Mouse (Mus musculus): Measurements from ENCODE around the gene Adra1d. TPM values are rescaled to one million over a fixed set of nuclear protein-coding genes. Genes with fewer than 3 reads are reported as not detected.

Adra1d gene
- not detected in 2 replicates for total RNA-seq (2017)

DNA sequence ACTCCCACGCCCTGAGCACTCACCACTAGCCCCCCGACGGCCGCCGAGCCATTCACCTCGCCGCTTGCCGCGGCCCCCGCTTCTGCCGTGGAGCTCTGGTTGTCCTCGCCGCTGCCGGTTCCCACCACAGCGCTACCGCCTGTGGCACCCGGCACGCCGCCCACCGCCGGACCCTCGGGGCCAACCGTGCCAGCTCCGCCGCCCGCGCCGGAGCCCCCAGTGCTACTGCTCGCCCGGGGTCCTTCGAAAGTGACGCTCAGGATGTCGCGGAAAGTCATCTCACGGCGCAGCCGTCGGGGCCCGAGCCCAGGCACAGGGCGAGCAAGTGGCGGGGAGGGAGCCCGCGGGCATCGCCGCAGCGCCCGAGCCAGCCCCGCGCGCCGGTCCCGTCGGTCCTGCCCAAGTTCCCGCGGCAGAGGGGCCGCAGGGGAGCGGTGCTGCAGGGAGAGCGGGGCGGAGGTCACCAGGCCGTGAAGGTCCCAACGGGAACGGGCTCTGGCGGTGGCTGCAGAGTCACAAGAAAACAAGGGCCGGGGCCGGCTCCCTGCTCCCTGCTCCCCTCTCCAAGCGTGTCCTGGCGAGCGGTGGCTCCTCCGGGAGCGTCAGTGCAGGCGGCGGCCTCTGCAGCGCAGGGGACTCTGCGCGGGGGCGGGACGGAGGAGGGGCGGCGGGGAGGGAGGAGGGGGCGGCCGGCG, at the start of gene Adra1d:
Adra1d (minus strand) TSS at position 393 of the 695 bp plus-strand sequence.
- no peak for ATAC-seq (ENCODE audit: extremely low read depth, insufficient number of reproducible peaks, low FRiP score, poor library complexity, severe bottlenecking)

DNA sequence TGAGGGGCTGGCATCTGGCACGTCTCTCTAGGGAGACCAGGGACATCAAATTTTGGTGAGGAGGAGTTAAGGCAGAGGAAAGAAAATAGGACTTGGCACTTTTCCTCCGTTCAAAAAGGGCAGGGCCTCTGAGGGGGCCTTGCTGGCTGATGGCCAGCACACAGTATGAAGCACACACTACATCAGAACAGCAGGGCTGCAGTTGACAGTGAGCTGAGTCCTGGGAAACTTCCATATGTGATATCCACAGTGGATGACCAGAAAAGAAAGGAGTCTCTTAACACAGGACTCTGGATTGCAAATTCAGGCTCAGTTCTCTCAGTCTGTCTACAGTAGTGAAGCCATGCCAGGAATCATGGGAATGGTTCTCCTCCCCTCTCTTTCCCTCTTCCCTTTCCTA, 39.8 kb upstream of the Adra1d start:
- no peak for ATAC-seq (ENCODE audit: extremely low read depth, insufficient number of reproducible peaks, low FRiP score, poor library complexity, severe bottlenecking)

DNA sequence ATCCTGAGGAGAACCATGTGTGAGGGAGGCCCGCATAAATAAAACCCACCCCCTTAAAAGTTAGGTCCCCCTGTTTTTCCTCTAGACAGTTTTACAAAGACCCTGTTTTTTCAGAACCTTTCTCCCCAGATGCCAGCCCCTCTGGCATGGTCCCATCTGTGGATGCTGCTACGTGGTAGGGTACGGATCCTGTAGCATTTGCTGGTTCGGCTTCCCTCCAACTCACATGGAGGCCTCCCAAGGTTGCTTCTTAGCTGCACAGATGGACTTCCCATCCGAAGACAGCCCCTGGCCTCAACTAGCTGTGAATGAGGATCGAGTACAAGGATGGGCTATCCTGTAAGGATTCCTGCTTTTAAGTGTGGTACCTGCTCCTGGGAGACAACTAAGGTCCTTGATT, 32.8 kb upstream of the Adra1d start:
- no peak for ATAC-seq (ENCODE audit: extremely low read depth, insufficient number of reproducible peaks, low FRiP score, poor library complexity, severe bottlenecking)

DNA sequence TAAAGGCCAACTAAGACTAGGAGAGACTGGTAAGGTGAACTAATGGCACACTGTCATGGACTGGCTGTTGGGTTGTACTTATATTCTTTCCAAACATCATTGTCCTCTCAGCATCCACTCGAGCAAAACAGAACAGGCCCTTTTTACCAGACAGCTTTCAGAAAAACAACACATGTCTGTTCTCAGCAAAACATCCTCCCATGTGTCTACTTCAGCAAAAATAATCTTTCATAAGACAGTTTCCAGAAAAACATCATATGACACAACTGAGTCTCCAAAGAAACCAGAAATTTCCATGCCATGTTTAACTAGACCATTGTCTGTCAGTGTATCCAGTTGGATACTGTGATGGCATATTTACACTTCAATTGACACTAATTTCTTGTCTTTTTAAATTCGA, 25.4 kb upstream of the Adra1d start:
- ATAC-seq (ENCODE audit: extremely low read depth, insufficient number of reproducible peaks, low FRiP score, poor library complexity, severe bottlenecking), result no peak

DNA sequence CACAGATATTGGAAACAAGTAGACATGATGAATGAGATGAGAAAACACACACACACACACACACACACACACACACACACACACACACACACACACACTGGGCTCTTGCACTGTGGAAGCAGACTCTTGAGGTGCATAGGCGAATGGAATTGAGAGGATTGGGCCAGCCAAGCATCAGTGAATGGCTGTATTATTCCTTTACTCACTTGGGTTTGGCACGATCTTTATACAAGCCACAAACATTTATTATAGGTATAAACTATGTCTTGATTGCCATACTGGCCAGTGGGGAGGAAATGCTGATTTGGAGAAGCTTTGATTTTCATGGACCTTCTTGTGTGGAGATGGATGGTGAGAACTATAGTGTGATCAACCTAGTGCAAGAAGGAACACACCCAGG, 19.4 kb upstream of the Adra1d start:
- no peak for ATAC-seq (ENCODE audit: extremely low read depth, insufficient number of reproducible peaks, low FRiP score, poor library complexity, severe bottlenecking)

DNA sequence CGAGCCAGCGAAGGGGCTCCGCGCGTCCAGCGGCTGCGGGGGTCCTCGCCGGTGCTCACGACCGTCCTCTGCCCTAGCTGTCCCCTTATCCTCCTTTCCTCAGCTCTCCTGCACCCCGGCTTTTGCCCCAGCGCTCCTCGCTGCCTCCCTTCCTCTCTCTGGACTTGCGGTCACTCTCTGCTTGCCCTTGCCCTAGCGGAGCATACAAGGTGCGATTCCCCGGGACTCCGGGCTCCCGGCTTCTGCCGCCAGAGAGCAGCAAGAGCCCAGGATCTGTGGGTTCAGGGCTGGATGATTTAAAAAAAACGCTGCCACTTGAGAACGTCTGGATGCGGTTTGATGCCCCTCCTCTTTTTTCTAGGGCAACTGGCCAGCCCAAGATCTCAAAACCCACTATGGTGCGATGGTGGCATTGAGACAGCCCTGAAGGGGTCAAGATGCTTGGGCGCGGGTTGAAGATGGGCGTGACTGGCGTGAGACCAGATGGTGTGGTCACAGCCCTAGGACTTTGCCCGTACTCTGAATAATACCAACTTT, 571 bp upstream of the Adra1d start:
- ATAC-seq (ENCODE audit: extremely low read depth, insufficient number of reproducible peaks, low FRiP score, poor library complexity, severe bottlenecking), result no peak

DNA sequence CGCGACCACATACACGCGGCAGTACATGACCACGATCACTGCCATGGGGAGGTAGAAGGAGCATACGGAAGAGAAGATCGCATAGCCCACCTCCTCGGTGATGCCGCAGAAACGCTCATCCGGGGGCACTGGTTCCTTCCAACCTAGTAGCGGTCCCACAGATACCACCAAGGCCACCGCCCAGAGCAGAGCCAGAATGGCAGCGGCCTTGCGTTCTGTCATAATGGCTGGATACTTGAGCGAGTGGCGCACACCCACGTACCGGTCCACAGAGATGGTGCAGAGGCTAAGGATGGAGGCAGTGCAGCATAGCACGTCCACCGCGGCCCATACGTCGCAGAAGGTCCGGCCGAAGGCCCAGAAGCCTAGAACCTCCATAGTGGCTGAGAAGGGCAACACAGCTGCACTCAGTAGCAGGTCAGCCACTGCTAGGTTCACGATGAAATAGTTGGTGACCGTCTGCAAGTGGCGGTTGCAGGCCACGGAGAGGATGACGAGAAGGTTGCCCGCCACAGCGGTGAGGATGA, 676 bp downstream of the Adra1d start:
- ATAC-seq (ENCODE audit: extremely low read depth, insufficient number of reproducible peaks, low FRiP score, poor library complexity, severe bottlenecking), result no peak

DNA sequence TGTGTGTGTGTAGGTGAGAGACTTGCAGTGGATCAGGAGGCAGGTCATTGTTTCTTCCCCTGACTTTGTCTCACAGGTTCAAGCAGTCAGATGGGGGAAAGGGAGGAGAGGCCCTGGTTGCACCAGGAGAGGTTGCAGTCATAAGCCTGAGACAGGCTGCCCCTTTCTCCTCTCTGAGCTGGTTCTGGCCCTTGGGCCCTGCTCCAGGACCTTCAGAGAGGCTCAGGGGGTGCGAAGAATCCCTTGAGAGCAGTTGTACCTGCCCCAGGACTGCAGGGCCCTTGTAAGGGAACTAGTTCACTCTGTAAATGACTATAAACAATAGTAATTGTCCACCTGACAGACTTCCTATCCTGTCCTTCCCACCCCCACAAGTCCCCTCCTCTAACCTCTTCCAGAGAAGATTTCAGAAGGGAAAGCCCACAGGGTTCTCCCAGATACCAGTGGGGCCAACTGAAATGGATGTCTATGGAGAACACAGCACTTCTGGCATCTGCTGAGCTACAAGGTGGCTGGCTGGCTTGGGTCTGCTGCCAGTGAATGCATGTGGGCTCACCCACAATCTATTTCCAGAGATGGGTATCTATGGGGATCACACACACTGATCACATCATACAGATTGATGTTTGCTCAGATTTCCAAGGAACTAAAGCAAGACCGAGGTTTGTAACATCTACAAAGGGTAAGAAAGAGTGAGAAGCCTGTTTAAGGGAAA, 1.7 kb downstream of the Adra1d start:
- ATAC-seq (ENCODE audit: extremely low read depth, insufficient number of reproducible peaks, low FRiP score, poor library complexity, severe bottlenecking), result no peak

DNA sequence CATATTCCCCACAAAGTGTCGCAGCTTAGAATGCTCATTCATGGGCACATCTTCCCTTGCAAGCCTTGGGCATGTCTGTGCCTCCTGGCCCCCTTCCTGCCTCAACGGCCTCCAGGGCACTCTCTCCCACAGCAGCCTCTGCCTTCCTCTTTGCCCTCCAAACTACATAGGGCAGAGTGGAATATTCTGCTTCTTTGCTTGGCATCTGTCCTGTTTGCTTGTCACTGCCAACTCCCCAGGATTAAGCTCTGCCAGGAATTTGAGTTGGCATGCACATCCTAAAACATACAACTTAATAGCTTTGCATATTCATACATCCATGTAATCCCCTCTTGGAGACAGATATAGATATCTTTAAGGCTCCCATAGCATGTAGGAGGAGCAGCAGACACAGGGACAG, 4.2 kb downstream of the Adra1d start:
- no peak for ATAC-seq (ENCODE audit: extremely low read depth, insufficient number of reproducible peaks, low FRiP score, poor library complexity, severe bottlenecking)

DNA sequence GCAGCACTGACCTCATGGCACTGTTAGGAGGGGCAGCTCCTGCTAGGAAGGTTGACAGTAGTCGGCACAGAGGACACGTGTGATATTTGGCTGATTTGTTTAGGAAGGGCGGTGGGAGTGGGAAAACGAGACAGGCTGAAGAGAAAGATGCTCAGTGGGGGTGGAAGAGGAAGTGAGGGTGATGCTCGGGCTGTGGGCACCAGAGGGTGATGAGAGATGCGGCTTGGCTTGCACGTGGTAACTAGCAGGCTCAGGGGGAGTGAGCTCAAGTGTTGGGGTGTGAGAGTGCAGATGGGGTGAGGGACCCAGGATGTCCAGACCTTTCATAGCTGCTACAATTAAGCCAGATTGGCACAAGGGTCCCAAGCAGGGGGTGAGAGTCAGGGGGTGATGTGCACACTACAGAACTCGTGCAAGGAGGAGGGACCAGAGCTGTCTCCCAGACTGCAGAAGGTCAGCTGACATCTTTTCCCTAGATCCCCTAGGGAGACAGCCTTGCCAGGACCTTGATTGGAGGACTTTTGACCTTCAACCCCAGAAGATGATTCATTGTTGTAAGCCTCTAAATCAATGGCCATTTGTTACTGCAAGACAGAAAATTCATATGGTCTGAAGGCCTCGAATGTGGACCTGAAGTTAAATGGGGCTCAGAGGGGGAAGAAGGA, 9.2 kb downstream of the Adra1d start:
- no peak for ATAC-seq (ENCODE audit: extremely low read depth, insufficient number of reproducible peaks, low FRiP score, poor library complexity, severe bottlenecking)

DNA sequence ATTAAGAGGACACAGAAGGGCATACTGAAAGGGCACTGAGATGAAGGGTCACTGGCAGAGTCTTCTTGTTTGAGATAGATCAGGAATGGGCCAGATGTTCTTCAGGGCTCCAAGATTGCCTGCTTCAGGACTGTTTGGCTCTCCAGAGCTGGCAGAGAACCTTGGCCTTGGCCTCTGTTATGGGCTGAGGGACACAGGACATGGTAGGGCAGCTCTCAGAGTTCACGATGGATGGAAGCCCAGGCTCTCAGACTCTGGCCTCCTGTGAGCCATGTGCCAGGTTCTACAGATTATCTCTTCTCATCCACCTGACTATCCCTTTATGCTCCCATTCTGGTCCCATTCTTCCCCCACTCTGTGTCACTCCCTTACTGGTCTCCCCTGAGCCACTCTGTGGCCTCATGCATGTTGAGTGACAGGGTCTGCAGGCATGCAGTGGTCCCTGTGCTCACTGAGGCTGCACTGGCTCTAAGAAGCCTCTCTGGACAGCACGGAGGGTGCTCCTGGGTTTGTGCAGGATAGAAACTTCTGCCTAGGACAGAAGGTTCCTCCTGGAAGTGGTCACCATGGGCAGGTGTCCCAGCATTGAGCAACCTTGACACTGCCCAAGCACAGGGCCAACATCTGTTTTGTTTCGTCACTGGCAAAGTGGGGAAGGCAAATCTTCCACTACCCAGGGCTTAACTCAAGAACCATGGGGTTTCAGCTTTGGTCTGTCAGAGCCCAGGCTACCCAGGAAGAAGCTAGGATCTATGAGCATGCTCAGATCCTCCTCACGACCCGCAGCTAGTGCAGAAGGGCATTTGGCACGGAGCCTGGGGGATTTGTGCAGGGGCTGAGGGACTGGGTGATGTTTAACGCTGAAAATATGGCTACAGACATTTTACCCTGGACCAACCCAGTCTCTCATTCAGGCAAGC, 10.1 kb downstream of the Adra1d start:
- no peak for ATAC-seq (ENCODE audit: extremely low read depth, insufficient number of reproducible peaks, low FRiP score, poor library complexity, severe bottlenecking)

DNA sequence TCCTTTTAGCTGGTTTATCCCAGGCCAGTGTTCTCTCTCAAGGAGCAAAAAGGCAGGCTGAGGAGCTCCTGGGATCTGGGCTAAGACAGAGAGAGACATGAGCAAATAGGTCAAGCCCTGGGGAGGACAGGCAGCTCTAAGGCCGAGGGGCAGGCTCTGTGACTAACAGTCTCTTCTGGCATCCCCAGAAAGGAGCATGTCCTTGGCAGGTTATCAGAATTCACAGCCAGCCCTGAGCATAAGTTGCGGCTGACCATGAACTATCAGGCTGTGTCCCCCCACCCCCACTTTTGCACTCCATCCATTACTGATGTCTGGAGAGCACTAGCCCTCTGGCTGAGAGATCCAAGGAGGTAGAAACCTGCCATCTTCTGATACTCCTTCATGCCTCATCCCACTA, 11.2 kb downstream of the Adra1d start:
- ATAC-seq (ENCODE audit: extremely low read depth, insufficient number of reproducible peaks, low FRiP score, poor library complexity, severe bottlenecking), result no peak

DNA sequence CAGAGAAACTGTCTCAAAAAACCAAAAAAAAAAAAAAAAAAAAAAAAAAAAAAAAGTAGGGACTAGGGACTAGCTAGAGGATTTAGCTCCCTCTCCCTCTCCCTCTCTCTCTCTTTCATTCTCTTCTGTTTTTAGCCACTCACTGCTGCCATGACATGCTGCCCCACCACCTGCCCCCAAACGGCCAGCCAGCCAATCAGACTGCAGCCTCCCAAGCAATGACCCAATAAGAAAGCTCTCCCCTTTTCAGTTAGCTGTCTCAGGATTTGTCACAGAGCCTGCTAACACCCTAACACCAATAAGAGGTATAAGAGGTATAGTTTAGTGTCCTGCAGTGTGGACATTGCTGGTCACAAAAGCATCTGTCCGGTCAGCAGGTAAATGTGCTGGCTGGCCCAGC, 11.6 kb downstream of the Adra1d start:
- no peak for ATAC-seq (ENCODE audit: extremely low read depth, insufficient number of reproducible peaks, low FRiP score, poor library complexity, severe bottlenecking)

DNA sequence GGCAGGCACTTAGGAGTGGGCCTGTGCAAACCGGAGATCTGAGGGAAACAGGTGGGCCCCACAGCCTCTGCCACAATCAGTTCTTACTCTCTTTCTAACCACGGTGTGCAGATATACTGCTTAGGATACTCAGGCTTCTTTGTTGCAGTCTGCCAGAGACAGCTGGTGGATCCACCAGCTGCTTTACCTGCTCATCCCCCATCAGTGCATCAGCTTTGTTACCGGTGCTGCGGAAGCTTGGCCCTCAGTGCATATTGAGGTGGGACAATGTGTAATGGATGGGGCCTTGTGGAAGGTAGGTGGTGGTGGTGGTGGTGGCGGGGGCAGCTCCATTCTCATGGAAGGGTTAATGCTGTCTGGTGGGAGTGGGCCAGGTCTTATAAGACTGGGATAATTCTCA, 13.0 kb downstream of the Adra1d start:
- ATAC-seq (ENCODE audit: extremely low read depth, insufficient number of reproducible peaks, low FRiP score, poor library complexity, severe bottlenecking), result no peak

DNA sequence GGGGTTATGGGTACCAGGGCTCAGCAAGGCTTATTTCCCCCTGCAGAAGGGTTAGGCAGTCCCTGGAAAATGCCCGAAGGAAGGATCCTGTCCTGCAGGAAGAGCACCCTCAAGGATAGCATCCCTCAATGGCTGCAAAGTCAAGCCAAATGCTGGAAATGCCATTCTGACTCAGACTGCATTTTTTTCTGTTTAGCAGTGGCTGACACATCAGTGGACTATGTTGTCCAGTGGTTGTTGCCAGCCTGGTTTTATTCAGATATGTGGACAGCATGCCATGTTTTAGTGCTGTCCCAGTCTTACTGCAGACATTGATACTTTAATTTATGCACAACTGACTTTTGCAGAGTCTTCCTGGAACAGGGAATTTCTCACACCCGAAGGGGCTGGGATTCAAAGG, 13.8 kb downstream of the Adra1d start:
- ATAC-seq (ENCODE audit: extremely low read depth, insufficient number of reproducible peaks, low FRiP score, poor library complexity, severe bottlenecking), result no peak

DNA sequence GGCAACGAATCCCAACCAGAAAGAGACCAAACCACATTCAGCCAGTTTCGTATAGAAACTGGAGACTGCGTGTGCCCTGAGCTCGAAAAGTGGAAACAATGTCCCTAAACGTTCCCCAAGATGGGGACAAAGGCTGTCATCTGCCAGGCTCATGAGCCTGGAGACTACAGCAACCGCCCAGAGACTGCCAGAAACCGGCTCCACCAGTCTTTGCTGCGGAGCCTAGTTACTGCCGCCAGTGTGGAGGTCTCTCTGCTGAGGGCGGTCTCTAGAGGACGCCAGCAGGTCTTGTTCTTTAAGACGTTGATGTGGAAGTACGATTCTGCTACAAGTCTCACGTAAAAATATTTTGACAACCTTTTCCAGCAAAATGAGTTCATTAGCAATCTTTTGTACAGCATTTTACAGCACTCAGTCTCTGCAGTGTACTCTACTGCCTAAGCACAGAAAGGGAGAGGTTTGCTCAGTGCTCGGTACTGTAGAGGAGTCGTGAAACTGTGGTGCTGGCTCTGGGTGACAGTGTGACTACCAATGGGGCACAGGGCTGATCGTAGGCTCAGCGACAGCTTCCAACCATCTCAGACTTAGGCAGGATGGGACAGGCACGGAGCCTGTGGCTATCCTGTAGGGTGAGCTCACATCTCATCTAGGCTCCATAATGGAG, 15.2 kb downstream of the Adra1d start:
- no peak for ATAC-seq (ENCODE audit: extremely low read depth, insufficient number of reproducible peaks, low FRiP score, poor library complexity, severe bottlenecking)

DNA sequence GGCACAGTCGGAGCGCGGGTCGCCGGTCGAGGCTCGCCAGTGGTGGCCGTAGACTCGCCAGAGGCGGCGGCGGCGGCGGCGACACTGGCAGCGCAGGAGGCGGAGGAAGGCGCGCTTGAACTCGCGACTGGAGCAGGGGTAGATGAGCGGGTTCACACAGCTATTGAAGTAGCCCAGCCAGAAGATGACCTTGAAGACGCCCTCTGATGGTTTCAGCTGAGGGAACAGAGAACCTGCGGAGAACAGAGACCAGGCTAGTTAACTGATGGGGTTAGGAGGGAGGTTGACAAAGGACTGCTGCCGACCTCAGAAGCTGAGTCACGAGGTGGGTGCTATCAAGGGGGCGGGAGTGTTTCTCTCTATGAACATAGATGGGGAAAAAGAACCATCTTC, 15.8 kb downstream of the Adra1d start:
- no peak for ATAC-seq (ENCODE audit: extremely low read depth, insufficient number of reproducible peaks, low FRiP score, poor library complexity, severe bottlenecking)
